Mouse (Mus musculus): ENCODE data around the gene Abhd6.
A peak's percentile ranks its signal among the peaks of the same experiment; 100 is the strongest.

Gene Abhd6

GRCm38 (mm10) chr14:8063835-8064785 lies 61.4 kb downstream of the Abhd6 start:
- DNase-seq: no peak

GRCm38 (mm10) chr14:8080165-8080679 lies 77.5 kb downstream of the Abhd6 start, which contains the start of gene Rpp14:
Rpp14 (plus strand) TSS chr14:8080367.
- peak; percentile 97 for DNase-seq

- peak; percentile 28 for DNase-seq
Observed at GRCm38 (mm10) chr14:8080718-8081117, 78.0 kb downstream of the Abhd6 start.

GRCm38 (mm10) chr14:8082949-8083348 lies 80.2 kb downstream of the Abhd6 start:
- no peak for DNase-seq

GRCm38 (mm10) chr14:8089016-8089415 lies 86.3 kb downstream of the Abhd6 start:
- DNase-seq: no peak

- DNase-seq: no peak
Observed at GRCm38 (mm10) chr14:8092573-8092972, 89.9 kb downstream of the Abhd6 start.

GRCm38 (mm10) chr14:8093427-8093826 lies 90.7 kb downstream of the Abhd6 start:
- no peak for DNase-seq

GRCm38 (mm10) chr14:8094931-8095561 lies 92.3 kb downstream of the Abhd6 start:
- no peak for DNase-seq

- DNase-seq: peak; percentile 51
Observed at GRCm38 (mm10) chr14:8095562-8095950, 92.9 kb downstream of the Abhd6 start.

GRCm38 (mm10) chr14:8097978-8098686 lies 95.4 kb downstream of the Abhd6 start, which contains the start of gene Pxk:
Pxk (plus strand) TSS chr14:8098211.
- DNase-seq: peak; percentile 92

GRCm38 (mm10) chr14:8098687-8098995 lies 95.9 kb downstream of the Abhd6 start:
- no peak for DNase-seq

- peak; percentile 17 for DNase-seq
Observed at GRCm38 (mm10) chr14:8099561-8100021, 96.9 kb downstream of the Abhd6 start.

- no peak for DNase-seq
Observed at GRCm38 (mm10) chr14:8101886-8102285, 99.2 kb downstream of the Abhd6 start.

- no peak for DNase-seq
Observed at GRCm38 (mm10) chr14:8102676-8103075, 100.0 kb downstream of the Abhd6 start.
